Mouse (Mus musculus) heart, postnatal 0 days (tissue): ENCODE results near the gene Olfr456. TPM values are rescaled to one million over a fixed set of nuclear protein-coding genes. Genes with fewer than 3 reads are reported as not detected.

ENCODE experiments used
- ATAC-seq: fragments of 200-750 bp; cut with Nextera tagmentation; 2 replicates; pipeline ENCODE4 v1.8.0; 2017; ENCODE audit warnings: low read depth, moderate number of reproducible peaks, moderate library complexity; ENCODE audit not compliant: insufficient read depth
- DNase-seq: peaks from one replicate; pipeline ENCODE4 v3.0.0-alpha.2; 2016; ENCODE audit warnings: low spot score
- H3K27ac ChIP-seq: fragments of 300-500 bp; sonication (generic); 2 replicates; pipeline ENCODE4 v1.5.1; 2014; ENCODE audit warnings: low read depth, mild to moderate bottlenecking
- H3K27me3 ChIP-seq: fragments of 300-500 bp; sonication (generic); 2 replicates; pipeline ENCODE4 v1.6.1; 2014; ENCODE audit warnings: low read length, mixed read lengths; ENCODE audit not compliant: control insufficient read depth, insufficient read depth
- H3K36me3 ChIP-seq: fragments of 300-500 bp; sonication (generic); replicated peaks from 2 replicates; pipeline ENCODE4 v1.6.1; 2014; ENCODE audit warnings: low read length, mixed read lengths; ENCODE audit not compliant: control insufficient read depth, insufficient read depth
- H3K4me1 ChIP-seq: fragments of 300-500 bp; sonication (generic); 2 replicates; pipeline ENCODE4 v1.6.1; 2014; ENCODE audit warnings: antibody characterized with exemption; ENCODE audit not compliant: control insufficient read depth, insufficient read depth
- H3K4me2 ChIP-seq: fragments of 300-500 bp; sonication (generic); 2 replicates; pipeline ENCODE4 v1.6.1; 2014; ENCODE audit warnings: low read depth, mild to moderate bottlenecking, low read length, moderate library complexity
- H3K4me3 ChIP-seq: fragments of 300-500 bp; sonication (generic); 2 replicates; pipeline ENCODE4 v1.5.1; 2014; ENCODE audit warnings: low read depth, low read length
- H3K9ac ChIP-seq: fragments of 300-500 bp; sonication (generic); replicated peaks from 2 replicates; pipeline ENCODE4 v1.6.1; 2014; ENCODE audit warnings: low read depth, low read length, mixed read lengths
- H3K9me3 ChIP-seq: fragments of 300-500 bp; sonication (generic); replicated peaks from 2 replicates; pipeline ENCODE4 v1.6.1; 2016; ENCODE audit warnings: low read length; ENCODE audit not compliant: control insufficient read depth
- CTCF ChIP-seq: IDR thresholded peaks from 2 replicates; pipeline ENCODE4 v1.5.1; 2016; ENCODE audit warnings: antibody characterized with exemption, control low read depth, low read depth
- EP300 ChIP-seq: IDR thresholded peaks from 2 replicates; pipeline ENCODE4 v1.6.1; 2016; ENCODE audit warnings: antibody characterized with exemption, low read depth
- WGBS: fragments of 180-500 bp; shearing (Covaris S2); extraction: QIAGEN DNeasy Blood & Tissue Kit; methylation state at CpG from one replicate; pipeline ENCODE4 v1.1.7; 2014; 5-methylcytosine and 5-hydroxymethylcytosine counted together
- polyA plus RNA-seq: library from polyadenylated mRNA; unstranded; fragments of >200 nt; fragmentation: Nextera tagmentation; extraction: Ambion mirVana; gene quantifications from 2 replicates; pipeline ENCODE4 v1.2.1, GENCODE M21; 2015
- total RNA-seq: library from RNA; depleted of rRNA; stranded (reverse); fragments of >200 nt; gene quantifications from 2 replicates; pipeline ENCODE4 v1.2.3, GENCODE M21; 2014; ENCODE audit warnings: low replicate concordance; rRNA removed

Olfr456 gene
- total and polyA plus RNA-seq, 2 experiments from 2014 or later, result not detected

GRCm38 (mm10) chr6:42441395-42441794 is 45.6 kb downstream of the Olfr456 start:
- no peak overlapping the region for H3K4me3 ChIP-seq
- no peak for ATAC-seq
- TF ChIP-seq EP300, result no peak
- TF ChIP-seq CTCF, result no peak
- no peak for DNase-seq
- 30% methylated on average over 2 of the region's 2 CpGs for WGBS
- no peaks in the 10 kb centered on the region for H3K9me3 ChIP-seq
- H3K4me1 ChIP-seq, result no peaks in the 10 kb centered on the region
- no peaks in the 10 kb centered on the region for H3K27me3 ChIP-seq
- no peaks in the 10 kb centered on the region for H3K36me3 ChIP-seq
- no peak overlapping the region for H3K4me2 ChIP-seq
- no peak overlapping the region for H3K27ac ChIP-seq
- no peak overlapping the region for H3K9ac ChIP-seq

Other genes starting within 250 kb of the Olfr456 start
- 27.8 and 32.4 TPM in 2 replicates for gene Gstk1, start 241.3 kb downstream of the Olfr456 start, total RNA-seq
- gene Gstk1, start 241.3 kb downstream of the Olfr456 start, polyA plus RNA-seq, result 23.6 and 25.4 TPM in 2 replicates
- not detected in 2 replicates for gene Tmem139, start 225.2 kb downstream of the Olfr456 start, total RNA-seq
- 0.10 and 0.26 TPM in 2 replicates for gene Tmem139, start 225.2 kb downstream of the Olfr456 start, polyA plus RNA-seq
- 25.8 and 39.6 TPM in 2 replicates for gene Casp2, start 222.2 kb downstream of the Olfr456 start, total RNA-seq
- 14.9 and 15.2 TPM in 2 replicates for gene Casp2, start 222.2 kb downstream of the Olfr456 start, polyA plus RNA-seq
- 0.04 TPM in 1 of 2 replicates, not detected in the other for gene Clcn1, start 200.5 kb downstream of the Olfr456 start, total RNA-seq
- gene Clcn1, start 200.5 kb downstream of the Olfr456 start, polyA plus RNA-seq, result 0.44 and 0.64 TPM in 2 replicates
- 0.88 and 1.4 TPM in 2 replicates for gene Fam131b, start 162.6 kb downstream of the Olfr456 start, total RNA-seq
- 0.08 TPM in 2 replicates for gene Fam131b, start 162.6 kb downstream of the Olfr456 start, polyA plus RNA-seq
- gene Zyx, start 137.6 kb downstream of the Olfr456 start, total RNA-seq, result 96.2 and 140 TPM in 2 replicates
- gene Zyx, start 137.6 kb downstream of the Olfr456 start, polyA plus RNA-seq, result 86.4 and 89.9 TPM in 2 replicates
- 0.35 TPM in 1 of 2 replicates, not detected in the other for gene Epha1, start 113.9 kb downstream of the Olfr456 start, total RNA-seq
- 0.33 and 0.48 TPM in 2 replicates for gene Epha1, start 113.9 kb downstream of the Olfr456 start, polyA plus RNA-seq
- gene Tas2r143, start 87.0 kb downstream of the Olfr456 start, total RNA-seq, result not detected in 2 replicates
- not detected in 2 replicates for gene Tas2r143, start 87.0 kb downstream of the Olfr456 start, polyA plus RNA-seq
- gene Tas2r135, start 81.8 kb downstream of the Olfr456 start, total RNA-seq, result not detected in 2 replicates
- gene Tas2r135, start 81.8 kb downstream of the Olfr456 start, polyA plus RNA-seq, result not detected in 2 replicates
- gene Tas2r126, start 52.7 kb downstream of the Olfr456 start, total RNA-seq, result not detected in 2 replicates
- not detected in 2 replicates for gene Tas2r126, start 52.7 kb downstream of the Olfr456 start, polyA plus RNA-seq
- gene Olfr458, start 22.0 kb downstream of the Olfr456 start, total RNA-seq, result not detected in 2 replicates
- gene Olfr458, start 22.0 kb downstream of the Olfr456 start, polyA plus RNA-seq, result not detected in 2 replicates
- not detected in 2 replicates for gene Olfr457, start 10.9 kb downstream of the Olfr456 start, total RNA-seq
- not detected in 2 replicates for gene Olfr457, start 10.9 kb downstream of the Olfr456 start, polyA plus RNA-seq
- not detected in 2 replicates for gene Olfr455, start 60.4 kb upstream of the Olfr456 start, total RNA-seq
- not detected in 2 replicates for gene Olfr455, start 60.4 kb upstream of the Olfr456 start, polyA plus RNA-seq
- not detected in 2 replicates for gene Tcaf3, start 110.5 kb upstream of the Olfr456 start, total RNA-seq
- not detected in 2 replicates for gene Tcaf3, start 110.5 kb upstream of the Olfr456 start, polyA plus RNA-seq
- gene Tcaf2, start 158.0 kb upstream of the Olfr456 start, total RNA-seq, result 2.0 and 2.7 TPM in 2 replicates
- gene Tcaf2, start 158.0 kb upstream of the Olfr456 start, polyA plus RNA-seq, result 1.2 and 1.5 TPM in 2 replicates
- 35.7 and 45.1 TPM in 2 replicates for gene Tcaf1, start 222.9 kb upstream of the Olfr456 start, total RNA-seq
- gene Tcaf1, start 222.9 kb upstream of the Olfr456 start, polyA plus RNA-seq, result 23.9 and 24.8 TPM in 2 replicates